Mouse (Mus musculus): ENCODE results near the gene Rangrf. TPM values are rescaled to one million over a fixed set of nuclear protein-coding genes. Genes with fewer than 3 reads are reported as not detected.
"Not testable (repeated sequence)": the region's sequence is repeated elsewhere in the genome, so short reads cannot be mapped to it uniquely, and the experiment has no call there.

Rangrf gene
- polyA plus RNA-seq, 1 experiment from 2014 or later, result 23.3 TPM

GRCm38 (mm10) chr11:68967337-68968282, 7.4 kb downstream of the Rangrf start, which contains the start of gene Slc25a35:
Gene Slc25a35, plus strand, starts transcription at chr11:68968131.
- ATAC-seq, result peak; percentile 97
- under 1% methylated on average over 50 of the region's 50 CpGs for WGBS
- Histone ChIP-seq H3K27ac (ENCODE audit: low read length) (peak within 1 kb of the TSS; percentile 51), H3K4me3 (ENCODE audit: low read depth, low read length) (peak within 1 kb of the TSS; percentile 60), H3K9me3 (replicated peaks; ENCODE audit: control insufficient read depth, low read length, poor library complexity, severe bottlenecking) (no peaks in the 10 kb centered on the region), H3K27me3 (ENCODE audit: control insufficient read depth, insufficient read depth, low read depth, low read length) (no peaks in the 10 kb centered on the region), H3K4me2 (ENCODE audit: low read length) (peak within 1 kb of the TSS; percentile 62), H3K36me3 (ENCODE audit: control insufficient read depth, insufficient read depth, low read length) (no peaks in the 10 kb centered on the region), H3K4me1 (ENCODE audit: control insufficient read depth, insufficient read depth, low read length) (peaks cover 11% of the 10 kb centered on the region), H3K9ac (ENCODE audit: low read depth, low read length) (peak within 1 kb of the TSS; percentile 71)

DNA sequence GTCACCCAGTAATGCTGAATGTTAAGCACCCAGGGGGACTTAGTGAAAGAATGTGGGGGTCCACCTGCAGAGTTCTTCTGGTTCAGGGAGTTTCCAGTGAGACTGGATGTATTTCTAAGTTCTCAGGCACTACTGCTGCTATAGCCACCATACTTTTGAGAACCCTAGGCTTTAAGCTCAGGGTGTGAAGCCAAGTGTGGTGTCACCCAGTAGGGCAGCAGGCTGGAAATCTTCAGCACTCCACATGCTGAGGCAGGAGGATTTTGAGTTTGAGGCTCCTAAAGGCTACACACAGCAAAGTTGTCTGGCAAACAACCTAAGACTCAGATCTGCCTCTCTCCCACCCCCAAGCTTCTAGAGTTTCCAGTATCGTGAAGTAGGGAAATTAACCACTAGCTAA, 8.4 kb downstream of the Rangrf start:
- no peaks in the 10 kb centered on the region for H3K27me3 ChIP-seq (ENCODE audit: control insufficient read depth, insufficient read depth, low read depth, low read length)
- H3K9ac ChIP-seq (ENCODE audit: low read depth, low read length), result no peak overlapping the region
- no peak overlapping the region for H3K27ac ChIP-seq (ENCODE audit: low read length)
- peaks cover 11% of the 10 kb centered on the region for H3K4me1 ChIP-seq (ENCODE audit: control insufficient read depth, insufficient read depth, low read length)
- 82% methylated on average over 1 of the region's 1 CpGs for WGBS
- no peaks in the 10 kb centered on the region for H3K9me3 ChIP-seq (replicated peaks; ENCODE audit: control insufficient read depth, low read length, poor library complexity, severe bottlenecking)
- no peak overlapping the region for H3K4me3 ChIP-seq (ENCODE audit: low read depth, low read length)
- no peak overlapping the region; the same call in 1 of the 2 replicates for H3K4me2 ChIP-seq (ENCODE audit: low read length)
- no peak for ATAC-seq
- no peaks in the 10 kb centered on the region for H3K36me3 ChIP-seq (ENCODE audit: control insufficient read depth, insufficient read depth, low read length)

GRCm38 (mm10) chr11:68965845-68966244, 9.1 kb downstream of the Rangrf start:
- no peaks in the 10 kb centered on the region for H3K36me3 ChIP-seq (ENCODE audit: control insufficient read depth, insufficient read depth, low read length)
- 37% methylated on average over 3 of the region's 3 CpGs for WGBS
- H3K27me3 ChIP-seq (ENCODE audit: control insufficient read depth, insufficient read depth, low read depth, low read length), result no peaks in the 10 kb centered on the region
- no peak overlapping the region for H3K27ac ChIP-seq (ENCODE audit: low read length)
- no peak overlapping the region for H3K4me3 ChIP-seq (ENCODE audit: low read depth, low read length)
- no peak overlapping the region for H3K9ac ChIP-seq (ENCODE audit: low read depth, low read length)
- no peak overlapping the region for H3K4me2 ChIP-seq (ENCODE audit: low read length)
- ATAC-seq, result no peak
- H3K4me1 ChIP-seq (ENCODE audit: control insufficient read depth, insufficient read depth, low read length), result peaks cover 11% of the 10 kb centered on the region
- no peaks in the 10 kb centered on the region for H3K9me3 ChIP-seq (replicated peaks; ENCODE audit: control insufficient read depth, low read length, poor library complexity, severe bottlenecking)

DNA sequence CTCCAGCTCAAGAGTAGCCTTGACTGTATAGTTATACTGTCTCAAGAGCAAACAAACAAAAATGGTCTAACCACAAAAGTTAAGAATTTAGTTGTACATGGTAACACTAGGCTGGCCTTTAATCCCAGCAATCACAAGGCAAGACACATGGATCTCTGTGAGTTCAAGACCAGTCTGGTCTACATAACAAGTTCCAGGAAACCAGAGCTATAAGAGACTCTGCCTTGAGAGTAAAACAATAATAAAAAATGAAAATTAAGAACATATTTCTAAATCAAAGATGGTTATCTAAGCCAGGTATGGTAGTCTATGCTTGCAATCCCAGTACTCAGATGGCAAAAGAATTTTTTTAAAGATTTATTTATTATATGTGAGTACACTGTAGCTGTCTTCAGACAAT, 9.9 kb downstream of the Rangrf start:
- Histone ChIP-seq H3K4me2 (ENCODE audit: low read length) (no peak overlapping the region), H3K27ac (ENCODE audit: low read length) (no peak overlapping the region), H3K9me3 (replicated peaks; ENCODE audit: control insufficient read depth, low read length, poor library complexity, severe bottlenecking) (no peaks in the 10 kb centered on the region), H3K36me3 (ENCODE audit: control insufficient read depth, insufficient read depth, low read length) (no peaks in the 10 kb centered on the region), H3K4me1 (ENCODE audit: control insufficient read depth, insufficient read depth, low read length) (peaks cover 11% of the 10 kb centered on the region), H3K9ac (ENCODE audit: low read depth, low read length) (no peak overlapping the region), H3K4me3 (ENCODE audit: low read depth, low read length) (no peak overlapping the region), H3K27me3 (ENCODE audit: control insufficient read depth, insufficient read depth, low read depth, low read length) (no peaks in the 10 kb centered on the region)
- ATAC-seq, result no peak

- no peak for ATAC-seq
- H3K4me3 ChIP-seq (ENCODE audit: low read depth, low read length), result no peak overlapping the region
- peaks cover 7% of the 10 kb centered on the region for H3K4me1 ChIP-seq (ENCODE audit: control insufficient read depth, insufficient read depth, low read length)
- H3K27ac ChIP-seq (ENCODE audit: low read length), result no peak overlapping the region
- H3K9ac ChIP-seq (ENCODE audit: low read depth, low read length), result no peak overlapping the region
- H3K36me3 ChIP-seq (ENCODE audit: control insufficient read depth, insufficient read depth, low read length), result no peaks in the 10 kb centered on the region
- H3K27me3 ChIP-seq (ENCODE audit: control insufficient read depth, insufficient read depth, low read depth, low read length), result no peaks in the 10 kb centered on the region
- 82% methylated on average over 2 of the region's 2 CpGs for WGBS
- H3K4me2 ChIP-seq (ENCODE audit: low read length), result no peak overlapping the region
- H3K9me3 ChIP-seq (replicated peaks; ENCODE audit: control insufficient read depth, low read length, poor library complexity, severe bottlenecking), result no peaks in the 10 kb centered on the region
Measured at GRCm38 (mm10) chr11:68963405-68963804, 11.6 kb downstream of the Rangrf start.

DNA sequence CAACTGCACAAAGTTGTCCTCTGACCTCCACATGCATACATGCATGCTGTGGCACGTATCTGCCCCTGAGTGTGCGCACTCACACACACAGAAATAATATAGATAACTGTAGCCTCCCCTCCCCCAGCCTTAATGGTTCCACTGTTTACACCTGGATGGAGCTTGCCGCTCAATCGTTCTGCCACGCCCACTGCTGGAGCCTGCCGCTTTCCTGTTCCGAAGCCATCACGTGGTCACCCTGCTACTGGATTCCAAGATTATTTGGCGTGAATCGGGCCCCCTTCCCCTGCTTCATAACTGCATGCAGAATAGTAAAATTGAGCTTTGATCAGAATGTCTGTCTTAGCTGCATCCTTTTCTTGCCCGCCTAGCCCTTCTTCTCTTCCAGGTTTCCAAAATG, 12.8 kb downstream of the Rangrf start:
- H3K4me3 ChIP-seq (ENCODE audit: low read depth, low read length); H3K27me3 ChIP-seq (ENCODE audit: control insufficient read depth, insufficient read depth, low read depth, low read length); H3K4me2 ChIP-seq (ENCODE audit: low read length); ATAC-seq; H3K36me3 ChIP-seq (ENCODE audit: control insufficient read depth, insufficient read depth, low read length); H3K9ac ChIP-seq (ENCODE audit: low read depth, low read length); H3K4me1 ChIP-seq (ENCODE audit: control insufficient read depth, insufficient read depth, low read length); H3K27ac ChIP-seq (ENCODE audit: low read length); H3K9me3 ChIP-seq (replicated peaks; ENCODE audit: control insufficient read depth, low read length, poor library complexity, severe bottlenecking): not testable (repeated sequence)
- WGBS, result 28% methylated on average over 11 of the region's 11 CpGs

DNA sequence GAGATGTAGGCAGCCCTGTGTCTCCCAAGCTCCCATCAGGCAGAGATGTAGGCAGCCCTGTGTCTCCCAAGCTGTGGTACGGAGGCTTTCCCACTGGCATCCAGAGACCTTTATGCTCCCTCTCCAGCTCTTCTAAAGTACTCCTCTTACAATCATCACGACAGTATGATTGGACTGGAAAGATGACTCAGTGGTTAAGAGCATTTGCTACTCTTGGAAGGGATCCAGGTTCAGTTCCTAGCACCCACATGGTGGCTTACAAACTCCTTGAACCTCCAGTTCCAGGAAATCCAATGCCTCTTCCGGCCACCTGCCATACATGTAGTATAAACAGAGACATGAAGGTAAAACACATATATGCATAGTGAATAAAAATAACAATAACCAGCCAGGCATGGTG, 13.4 kb downstream of the Rangrf start:
- Histone ChIP-seq H3K27me3 (ENCODE audit: control insufficient read depth, insufficient read depth, low read depth, low read length) (peaks cover 1% of the 10 kb centered on the region; the same call in 1 of the 2 replicates), H3K36me3 (ENCODE audit: control insufficient read depth, insufficient read depth, low read length) (no peaks in the 10 kb centered on the region), H3K4me1 (ENCODE audit: control insufficient read depth, insufficient read depth, low read length) (no peaks in the 10 kb centered on the region), H3K4me3 (ENCODE audit: low read depth, low read length) (no peak overlapping the region), H3K9me3 (replicated peaks; ENCODE audit: control insufficient read depth, low read length, poor library complexity, severe bottlenecking) (no peaks in the 10 kb centered on the region), H3K9ac (ENCODE audit: low read depth, low read length) (no peak overlapping the region), H3K4me2 (ENCODE audit: low read length) (no peak overlapping the region), H3K27ac (ENCODE audit: low read length) (no peak overlapping the region)
- no peak for ATAC-seq
- WGBS, result 86% methylated on average over 3 of the region's 3 CpGs

DNA sequence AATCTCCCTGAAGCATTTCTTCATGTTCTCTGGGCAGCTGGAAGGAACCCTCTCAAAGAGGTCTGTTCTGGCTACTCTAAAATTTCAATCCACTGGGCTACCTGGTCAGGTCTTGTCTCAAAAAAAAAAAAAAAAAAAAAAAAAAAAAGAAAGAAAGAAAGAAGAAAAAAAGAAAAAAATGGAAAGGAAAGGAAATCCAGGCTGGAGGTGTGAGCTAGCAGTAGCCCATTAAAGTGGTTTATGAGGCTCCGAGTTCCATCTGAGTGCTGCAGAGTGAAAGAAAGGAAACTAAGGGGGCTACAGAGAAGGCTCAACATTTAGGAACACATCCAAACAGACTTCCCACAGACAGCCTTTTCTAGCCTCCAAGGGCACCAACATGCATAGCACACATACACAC, 17.0 kb downstream of the Rangrf start:
- Histone ChIP-seq H3K9me3 (replicated peaks; ENCODE audit: control insufficient read depth, low read length, poor library complexity, severe bottlenecking) (no peaks in the 10 kb centered on the region), H3K9ac (ENCODE audit: low read depth, low read length) (no peak overlapping the region), H3K36me3 (ENCODE audit: control insufficient read depth, insufficient read depth, low read length) (no peaks in the 10 kb centered on the region), H3K27me3 (ENCODE audit: control insufficient read depth, insufficient read depth, low read depth, low read length) (peaks cover 23% of the 10 kb centered on the region), H3K4me3 (ENCODE audit: low read depth, low read length) (no peak overlapping the region), H3K4me2 (ENCODE audit: low read length) (no peak overlapping the region), H3K27ac (ENCODE audit: low read length) (no peak overlapping the region), H3K4me1 (ENCODE audit: control insufficient read depth, insufficient read depth, low read length) (peaks cover 12% of the 10 kb centered on the region)
- no peak for ATAC-seq
- WGBS, result 100% methylated on average over 1 of the region's 1 CpGs

DNA sequence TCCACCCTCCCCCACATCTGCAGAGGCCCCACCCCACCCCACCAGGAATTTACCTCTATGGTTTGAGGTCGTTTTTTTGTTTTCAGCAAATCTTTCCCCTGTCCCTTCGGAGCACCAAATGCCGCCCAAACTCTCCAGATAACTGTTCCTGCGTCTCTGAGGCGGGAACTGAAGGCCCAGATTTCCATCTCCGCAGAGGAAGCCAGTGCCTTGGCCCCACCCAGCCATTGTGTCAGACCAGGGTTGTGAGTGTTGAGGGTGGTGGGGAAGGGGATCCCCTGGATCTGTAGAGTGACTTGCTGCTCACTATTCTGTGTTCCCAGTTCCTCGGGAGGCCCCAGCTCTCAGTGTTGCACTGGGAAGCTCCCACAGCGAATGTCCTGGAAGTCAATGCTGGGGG, 17.7 kb downstream of the Rangrf start, which contains the start of gene Arhgef15:
Arhgef15 (minus strand) TSS at position 173 of the 400 bp plus-strand sequence.
- no peak within 1 kb of the TSS for H3K4me2 ChIP-seq (ENCODE audit: low read length)
- H3K9ac ChIP-seq (ENCODE audit: low read depth, low read length), result no peak within 1 kb of the TSS
- ATAC-seq, result no peak
- peaks cover 12% of the 10 kb centered on the region for H3K4me1 ChIP-seq (ENCODE audit: control insufficient read depth, insufficient read depth, low read length)
- no peaks in the 10 kb centered on the region for H3K9me3 ChIP-seq (replicated peaks; ENCODE audit: control insufficient read depth, low read length, poor library complexity, severe bottlenecking)
- no peak within 1 kb of the TSS for H3K4me3 ChIP-seq (ENCODE audit: low read depth, low read length)
- peaks cover 23% of the 10 kb centered on the region for H3K27me3 ChIP-seq (ENCODE audit: control insufficient read depth, insufficient read depth, low read depth, low read length)
- 31% methylated on average over 8 of the region's 8 CpGs for WGBS
- H3K36me3 ChIP-seq (ENCODE audit: control insufficient read depth, insufficient read depth, low read length), result no peaks in the 10 kb centered on the region
- no peak within 1 kb of the TSS for H3K27ac ChIP-seq (ENCODE audit: low read length)

Data from midbrain, embryonic 16.5 days (tissue).